Mouse (Mus musculus) heart, postnatal 0 days (tissue): ENCODE results near the gene Ehmt1. TPM values are rescaled to one million over a fixed set of nuclear protein-coding genes. Genes with fewer than 3 reads are reported as not detected.
A peak's percentile ranks its signal among the peaks of the same experiment; 100 is the strongest.
"Not testable (repeated sequence)": the region's sequence is repeated elsewhere in the genome, so short reads cannot be mapped to it uniquely, and the experiment has no call there.

Source experiments
- ATAC-seq: fragments of 200-750 bp; cut with Nextera tagmentation; 2 replicates; pipeline ENCODE4 v1.8.0; 2017; ENCODE audit warnings: low read depth, moderate number of reproducible peaks, moderate library complexity; ENCODE audit not compliant: insufficient read depth
- DNase-seq: peaks from one replicate; pipeline ENCODE4 v3.0.0-alpha.2; 2016; ENCODE audit warnings: low spot score
- H3K27ac ChIP-seq: fragments of 300-500 bp; sonication (generic); 2 replicates; pipeline ENCODE4 v1.5.1; 2014; ENCODE audit warnings: low read depth, mild to moderate bottlenecking
- H3K27me3 ChIP-seq: fragments of 300-500 bp; sonication (generic); 2 replicates; pipeline ENCODE4 v1.6.1; 2014; ENCODE audit warnings: low read length, mixed read lengths; ENCODE audit not compliant: control insufficient read depth, insufficient read depth
- H3K36me3 ChIP-seq: fragments of 300-500 bp; sonication (generic); replicated peaks from 2 replicates; pipeline ENCODE4 v1.6.1; 2014; ENCODE audit warnings: low read length, mixed read lengths; ENCODE audit not compliant: control insufficient read depth, insufficient read depth
- H3K4me1 ChIP-seq: fragments of 300-500 bp; sonication (generic); 2 replicates; pipeline ENCODE4 v1.6.1; 2014; ENCODE audit warnings: antibody characterized with exemption; ENCODE audit not compliant: control insufficient read depth, insufficient read depth
- H3K4me2 ChIP-seq: fragments of 300-500 bp; sonication (generic); 2 replicates; pipeline ENCODE4 v1.6.1; 2014; ENCODE audit warnings: low read depth, mild to moderate bottlenecking, low read length, moderate library complexity
- H3K4me3 ChIP-seq: fragments of 300-500 bp; sonication (generic); 2 replicates; pipeline ENCODE4 v1.5.1; 2014; ENCODE audit warnings: low read depth, low read length
- H3K9ac ChIP-seq: fragments of 300-500 bp; sonication (generic); replicated peaks from 2 replicates; pipeline ENCODE4 v1.6.1; 2014; ENCODE audit warnings: low read depth, low read length, mixed read lengths
- H3K9me3 ChIP-seq: fragments of 300-500 bp; sonication (generic); replicated peaks from 2 replicates; pipeline ENCODE4 v1.6.1; 2016; ENCODE audit warnings: low read length; ENCODE audit not compliant: control insufficient read depth
- CTCF ChIP-seq: IDR thresholded peaks from 2 replicates; pipeline ENCODE4 v1.5.1; 2016; ENCODE audit warnings: antibody characterized with exemption, control low read depth, low read depth
- EP300 ChIP-seq: IDR thresholded peaks from 2 replicates; pipeline ENCODE4 v1.6.1; 2016; ENCODE audit warnings: antibody characterized with exemption, low read depth
- WGBS: fragments of 180-500 bp; shearing (Covaris S2); extraction: QIAGEN DNeasy Blood & Tissue Kit; methylation state at CpG from one replicate; pipeline ENCODE4 v1.1.7; 2014; 5-methylcytosine and 5-hydroxymethylcytosine counted together
- polyA plus RNA-seq: library from polyadenylated mRNA; unstranded; fragments of >200 nt; fragmentation: Nextera tagmentation; extraction: Ambion mirVana; gene quantifications from 2 replicates; pipeline ENCODE4 v1.2.1, GENCODE M21; 2015
- total RNA-seq: library from RNA; depleted of rRNA; stranded (reverse); fragments of >200 nt; gene quantifications from 2 replicates; pipeline ENCODE4 v1.2.3, GENCODE M21; 2014; ENCODE audit warnings: low replicate concordance

The Ehmt1 gene
- total and polyA plus RNA-seq, 2 experiments from 2014 or later, result 34.7 to 49.8 TPM

DNA sequence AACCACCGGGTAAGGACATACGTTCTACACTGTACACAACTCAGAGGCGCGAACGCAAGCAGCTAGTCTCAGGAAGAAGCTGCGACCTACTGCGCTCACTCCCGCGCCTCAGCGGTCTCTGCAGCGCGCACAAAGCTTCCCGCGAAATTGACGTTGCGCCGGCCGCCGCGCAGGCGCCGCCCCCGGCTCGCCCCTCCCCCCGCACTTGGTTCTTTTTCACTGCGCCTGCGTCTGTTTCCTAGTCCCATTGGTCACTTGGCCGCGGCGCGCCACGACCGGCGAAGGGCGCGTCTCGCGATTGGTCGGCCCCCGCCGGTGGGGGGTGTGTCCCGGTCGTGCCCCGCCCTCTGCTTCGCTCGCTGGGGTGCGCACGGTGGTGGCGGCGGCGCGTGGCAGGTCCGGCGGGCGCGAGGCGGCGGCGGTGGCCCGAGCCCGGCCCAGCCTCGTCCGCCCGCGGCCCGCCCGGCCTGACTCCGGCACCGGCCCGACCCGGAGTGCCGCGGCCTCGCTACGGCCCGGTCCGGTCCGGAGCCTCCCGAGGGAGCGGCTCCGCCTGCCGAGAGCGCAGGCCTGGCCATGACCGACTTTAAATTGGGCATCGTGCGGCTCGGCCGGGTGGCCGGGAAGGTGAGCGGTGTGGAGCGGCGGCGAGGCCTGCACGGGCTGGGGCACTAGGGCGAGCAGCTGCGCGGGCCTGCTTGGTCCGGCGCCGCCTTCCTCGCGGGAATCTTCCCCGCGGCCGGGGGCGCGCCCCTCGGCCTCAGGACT is 30.2 kb upstream of the Ehmt1 start, which contains the start of gene Zmynd19:
TSS of gene Zmynd19 (plus strand) at position 372 of the 768 bp plus-strand sequence.
- H3K27me3 ChIP-seq, result no peaks in the 10 kb centered on the region
- DNase-seq (peak; percentile 93), ATAC-seq (peak; percentile 99)
- peak within 1 kb of the TSS; percentile 97 for H3K4me2 ChIP-seq
- H3K9me3 ChIP-seq, result no peaks in the 10 kb centered on the region
- peak within 1 kb of the TSS; percentile 33 for H3K27ac ChIP-seq
- peak within 1 kb of the TSS; percentile 81 for H3K9ac ChIP-seq
- peaks cover 25% of the 10 kb centered on the region; the same call in 1 of the 2 replicates for H3K36me3 ChIP-seq
- H3K4me3 ChIP-seq, result peak within 1 kb of the TSS; percentile 86
- no peak for TF ChIP-seq EP300
- no peak for TF ChIP-seq CTCF
- peaks cover 5% of the 10 kb centered on the region; the same call in 1 of the 2 replicates for H3K4me1 ChIP-seq
- under 1% methylated on average over 89 of the region's 108 CpGs for WGBS

DNA sequence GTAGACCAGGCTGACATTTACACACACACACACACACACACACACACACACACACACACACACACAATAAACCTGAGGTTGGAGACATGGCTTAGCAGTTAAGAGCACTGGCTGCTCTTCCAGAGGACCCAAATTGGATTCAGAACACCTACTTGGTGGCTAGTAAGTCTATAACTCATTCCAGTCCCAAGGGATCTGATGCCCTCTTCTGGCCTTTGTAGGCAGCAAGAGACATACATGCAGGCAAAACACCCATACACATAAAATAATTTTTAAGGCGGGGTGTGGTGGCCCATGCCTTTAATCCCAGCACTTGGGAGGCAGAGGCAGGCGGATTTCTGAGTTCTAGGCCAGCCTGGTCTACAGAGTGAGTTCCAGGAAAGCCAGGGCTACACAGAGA is 24.9 kb upstream of the Ehmt1 start:
- WGBS, result 25% methylated on average over 2 of the region's 2 CpGs
- not testable (repeated sequence) for DNase-seq, H3K4me3 ChIP-seq, H3K9ac ChIP-seq, H3K36me3 ChIP-seq, H3K4me2 ChIP-seq, H3K27me3 ChIP-seq, H3K9me3 ChIP-seq, H3K27ac ChIP-seq, H3K4me1 ChIP-seq, ATAC-seq
- TF ChIP-seq CTCF, result peak; percentile 45; the same call in 1 of the 2 replicates

GRCm38 (mm10) chr2:24942092-24942491 is 22.7 kb upstream of the Ehmt1 start:
- Histone ChIP-seq H3K4me1 (no peaks in the 10 kb centered on the region), H3K9me3 (no peaks in the 10 kb centered on the region), H3K9ac (no peak overlapping the region), H3K27me3 (no peaks in the 10 kb centered on the region), H3K4me3 (no peak overlapping the region), H3K36me3 (no peaks in the 10 kb centered on the region), H3K4me2 (no peak overlapping the region), H3K27ac (no peak overlapping the region)
- no peak for ATAC-seq
- WGBS, result 54% methylated on average over 4 of the region's 4 CpGs
- no peak for TF ChIP-seq EP300
- no peak for TF ChIP-seq CTCF
- DNase-seq, result no peak

- DNase-seq, result peak; percentile 88
- under 1% methylated on average over 29 of the region's 49 CpGs for WGBS
- 0 out of 2 replicates have a peak within 1 kb of the TSS, but pooled peaks have one; percentile 13 for H3K27ac ChIP-seq
- 0 out of 2 replicates have a peak, but pooled peaks cover 6% of the 10 kb centered on the region for H3K4me1 ChIP-seq
- H3K36me3 ChIP-seq, result no peaks in the 10 kb centered on the region
- TF ChIP-seq EP300 (no peak), CTCF (peak; percentile 32)
- peak within 1 kb of the TSS; percentile 68 for H3K9ac ChIP-seq
- peak; percentile 95 for ATAC-seq
- peak within 1 kb of the TSS; percentile 93 for H3K4me2 ChIP-seq
- peak within 1 kb of the TSS; percentile 67 for H3K4me3 ChIP-seq
- no peaks in the 10 kb centered on the region for H3K27me3 ChIP-seq
- no peaks in the 10 kb centered on the region for H3K9me3 ChIP-seq
Observed at GRCm38 (mm10) chr2:24935057-24935796, 15.8 kb upstream of the Ehmt1 start, which contains the start of gene Arrdc1. Gene Arrdc1, minus strand, starts transcription at chr2:24935252.

- no peaks in the 10 kb centered on the region for H3K27me3 ChIP-seq
- TF ChIP-seq EP300 (no peak), CTCF (no peak)
- H3K27ac ChIP-seq, result 0 out of 2 replicates have a peak overlapping the region, but pooled peaks have one; percentile 13
- WGBS, result 10% methylated on average over 19 of the region's 19 CpGs
- DNase-seq (no peak), ATAC-seq (peak; percentile 42)
- H3K4me1 ChIP-seq, result 0 out of 2 replicates have a peak, but pooled peaks cover 6% of the 10 kb centered on the region
- H3K36me3 ChIP-seq, result no peaks in the 10 kb centered on the region
- H3K9ac ChIP-seq, result peak overlapping the region; percentile 68
- H3K4me3 ChIP-seq, result peak overlapping the region; percentile 67
- peak overlapping the region; percentile 93 for H3K4me2 ChIP-seq
- H3K9me3 ChIP-seq, result no peaks in the 10 kb centered on the region
Observed at GRCm38 (mm10) chr2:24934441-24934963, 15.1 kb upstream of the Ehmt1 start.
